Mouse (Mus musculus) embryonic facial prominence, embryonic 13.5 days (tissue): ENCODE data around the gene Smg6. TPM values are rescaled to one million over a fixed set of nuclear protein-coding genes. Genes with fewer than 3 reads are reported as not detected.

ENCODE experiments used
- ATAC-seq: fragments of 200-750 bp; cut with Nextera tagmentation; 2 replicates; pipeline ENCODE4 v1.8.0; 2017; ENCODE audit warnings: low read depth; ENCODE audit not compliant: insufficient number of reproducible peaks, insufficient read depth, low FRiP score, low TSS enrichment
- H3K27ac ChIP-seq: fragments of 300-500 bp; sonication (generic); 2 replicates; pipeline ENCODE4 v1.5.1; 2015; ENCODE audit warnings: moderate library complexity, mild to moderate bottlenecking, inconsistent platforms
- H3K27me3 ChIP-seq: fragments of 300-500 bp; sonication (generic); 2 replicates; pipeline ENCODE4 v1.6.1; 2015; ENCODE audit warnings: mild to moderate bottlenecking, inconsistent platforms
- H3K36me3 ChIP-seq: fragments of 300-500 bp; sonication (generic); 2 replicates; pipeline ENCODE4 v1.6.1; 2015; ENCODE audit warnings: mild to moderate bottlenecking, inconsistent platforms
- H3K4me1 ChIP-seq: fragments of 300-500 bp; sonication (generic); 2 replicates; pipeline ENCODE4 v1.6.1; 2015; ENCODE audit warnings: inconsistent platforms
- H3K4me2 ChIP-seq: fragments of 300-500 bp; sonication (generic); 2 replicates; pipeline ENCODE4 v1.6.1; 2015; ENCODE audit warnings: moderate library complexity, mild to moderate bottlenecking, inconsistent platforms
- H3K4me3 ChIP-seq: fragments of 300-500 bp; sonication (generic); 2 replicates; pipeline ENCODE4 v1.5.1; 2015; ENCODE audit warnings: mild to moderate bottlenecking, inconsistent platforms
- H3K9ac ChIP-seq: fragments of 300-500 bp; sonication (generic); 2 replicates; pipeline ENCODE4 v1.6.1; 2015; ENCODE audit warnings: mild to moderate bottlenecking, inconsistent platforms
- H3K9me3 ChIP-seq: fragments of 300-500 bp; sonication (generic); 2 replicates; pipeline ENCODE4 v1.6.1; 2016; ENCODE audit warnings: inconsistent platforms
- WGBS: fragments of 180-500 bp; shearing (Covaris S2); methylation state at CpG from one replicate; pipeline ENCODE4 v1.1.7; 2015; ENCODE audit warnings: mixed read lengths; 5-methylcytosine and 5-hydroxymethylcytosine counted together
- polyA plus RNA-seq: library from polyadenylated mRNA; unstranded; fragments of >200 nt; fragmentation: Nextera tagmentation; extraction: Ambion mirVana; gene quantifications from 2 replicates; pipeline ENCODE4 v1.2.1, GENCODE M21; 2015

Smg6 gene
- 22.4 and 22.5 TPM in 2 replicates for polyA plus RNA-seq

DNA sequence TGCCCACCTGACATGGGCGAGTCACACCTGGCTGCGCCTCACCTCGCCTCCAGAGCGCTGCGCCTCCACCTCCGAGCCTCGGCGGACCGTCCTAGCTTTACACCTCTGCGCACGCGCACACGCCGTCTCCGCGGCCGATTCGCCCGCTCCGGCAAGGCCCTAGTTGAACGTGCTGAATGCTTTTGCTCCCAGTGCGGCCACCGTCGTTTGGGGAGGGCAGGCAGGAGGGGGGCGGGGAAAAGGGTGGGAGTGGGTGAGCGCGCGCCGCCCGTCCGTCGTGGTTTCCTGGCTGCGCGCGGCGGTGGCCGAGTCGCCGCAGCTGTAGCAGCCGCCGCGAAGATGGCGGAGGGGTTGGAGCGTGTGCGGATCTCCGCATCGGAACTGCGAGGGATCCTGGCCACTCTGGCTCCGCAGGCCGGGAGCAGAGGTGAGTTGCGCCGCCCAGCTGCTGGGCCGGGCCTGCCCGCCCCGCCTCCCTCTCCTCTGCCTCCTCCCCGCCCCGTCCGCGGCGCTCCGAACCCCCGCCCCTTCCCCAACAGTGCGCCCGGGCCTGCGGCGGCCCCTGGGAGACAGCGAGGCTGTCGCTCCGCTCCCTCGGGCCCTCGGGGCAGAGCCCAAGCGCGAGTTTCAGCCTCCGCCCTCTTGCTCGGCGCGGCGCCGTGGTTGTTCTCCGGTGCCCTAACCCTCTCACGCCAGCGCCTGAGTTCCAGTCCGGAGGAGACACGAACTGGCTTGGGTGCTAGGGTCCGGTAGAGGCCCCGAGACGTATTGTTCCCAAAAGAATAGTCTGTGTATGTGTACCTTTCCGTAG lies at the start of gene Smg6, which contains the start of gene Srr:
TSS of gene Smg6 (plus strand) at position 247 of the 811 bp plus-strand sequence.
TSS of gene Srr (minus strand) at position 372 of the 811 bp plus-strand sequence.
- peak within 1 kb of the TSS; percentile 66 for H3K4me2 ChIP-seq
- no peaks in the 10 kb centered on the region for H3K27me3 ChIP-seq
- peaks cover 9% of the 10 kb centered on the region for H3K36me3 ChIP-seq
- peak within 1 kb of the TSS; percentile 94 for H3K9ac ChIP-seq
- no peaks in the 10 kb centered on the region for H3K9me3 ChIP-seq
- H3K4me1 ChIP-seq = peaks cover 16% of the 10 kb centered on the region
- peak within 1 kb of the TSS; percentile 98 for H3K27ac ChIP-seq
- peak within 1 kb of the TSS; percentile 94 for H3K4me3 ChIP-seq
- peak; percentile 94 for ATAC-seq
- under 1% methylated on average over 83 of the region's 88 CpGs for WGBS

DNA sequence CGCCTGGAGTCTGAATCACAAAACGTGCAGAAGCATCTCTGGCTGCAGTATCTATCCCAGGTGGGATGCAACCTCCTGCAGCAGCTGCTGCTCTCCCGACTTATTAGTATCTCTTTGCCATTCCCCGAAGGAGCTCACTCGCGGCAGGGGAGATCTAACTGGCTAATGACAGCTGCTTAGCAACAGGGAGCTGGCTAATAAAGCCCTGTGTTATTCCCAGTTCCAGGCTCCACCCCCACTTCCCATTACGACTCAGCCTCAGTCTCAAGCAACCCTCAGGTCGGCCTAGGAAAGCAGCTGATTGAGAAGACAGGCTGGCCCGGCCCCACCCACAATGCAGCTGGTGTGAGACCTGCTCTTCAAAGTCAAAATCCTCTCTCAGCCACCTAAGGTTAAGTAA lies 48.8 kb upstream of the Smg6 start:
- H3K27me3 ChIP-seq = no peaks in the 10 kb centered on the region
- 1% methylated on average over 9 of the region's 9 CpGs for WGBS
- no peak overlapping the region for H3K27ac ChIP-seq
- H3K4me2 ChIP-seq = peak overlapping the region; percentile 37
- ATAC-seq = no peak
- H3K4me1 ChIP-seq = peaks cover 25% of the 10 kb centered on the region
- peak overlapping the region; percentile 6; the same call in 1 of the 2 replicates for H3K4me3 ChIP-seq
- no peaks in the 10 kb centered on the region for H3K9me3 ChIP-seq
- H3K9ac ChIP-seq = 0 out of 2 replicates have a peak overlapping the region, but pooled peaks have one; percentile 27
- H3K36me3 ChIP-seq = no peaks in the 10 kb centered on the region

DNA sequence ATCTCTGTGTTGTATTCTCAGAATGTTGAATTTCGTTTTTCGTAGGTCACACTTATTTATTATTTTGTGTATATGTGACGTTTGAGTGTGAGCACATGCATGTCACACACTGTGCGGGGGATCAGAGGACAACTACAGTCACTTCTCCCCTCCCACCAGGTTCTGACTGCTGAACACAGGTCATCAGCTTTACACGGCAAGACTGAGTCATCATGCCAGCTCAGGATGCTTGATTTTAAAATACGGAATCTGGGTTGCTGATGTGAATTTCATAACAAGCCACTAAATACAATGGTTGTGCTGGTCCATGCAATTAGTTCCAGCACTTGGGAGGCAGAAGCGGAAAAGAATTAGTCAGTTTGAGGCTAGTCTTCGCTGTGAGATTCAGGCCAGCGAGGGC lies 44.6 kb upstream of the Smg6 start:
- H3K27me3 ChIP-seq = no peaks in the 10 kb centered on the region

DNA sequence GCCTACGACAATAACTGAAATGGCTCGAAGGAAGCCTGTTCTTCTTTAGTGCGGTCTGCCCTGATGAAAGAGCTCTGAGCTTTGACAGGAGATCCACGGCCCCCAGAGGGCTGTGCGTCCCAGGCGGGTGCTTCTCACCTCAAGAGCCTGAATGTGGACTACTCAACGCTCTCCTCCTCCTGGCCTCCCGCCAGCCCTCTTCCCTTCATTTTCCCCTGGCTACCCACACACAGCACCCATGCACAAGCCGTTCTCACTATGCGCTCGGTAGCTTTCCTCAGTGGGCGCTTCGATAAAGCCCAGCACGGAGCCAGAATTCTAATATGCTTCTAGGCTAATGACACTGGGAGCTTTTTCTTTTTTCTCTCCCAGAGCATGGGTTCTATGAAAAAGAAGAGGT lies 43.6 kb upstream of the Smg6 start:
- 0 out of 2 replicates have a peak overlapping the region, but pooled peaks have one; percentile 2 for H3K9ac ChIP-seq

More for the DNA sequence above, 44.6 kb upstream of the Smg6 start:
- Histone ChIP-seq H3K4me2 (no peak overlapping the region), H3K9me3 (no peaks in the 10 kb centered on the region), H3K27ac (peak overlapping the region; percentile 48; the same call in 1 of the 2 replicates), H3K4me3 (no peak overlapping the region), H3K4me1 (peaks cover 17% of the 10 kb centered on the region), H3K9ac (no peak overlapping the region), H3K36me3 (0 out of 2 replicates have a peak, but pooled peaks cover 7% of the 10 kb centered on the region)
- WGBS = 86% methylated on average over 9 of the region's 9 CpGs
- no peak for ATAC-seq

DNA sequence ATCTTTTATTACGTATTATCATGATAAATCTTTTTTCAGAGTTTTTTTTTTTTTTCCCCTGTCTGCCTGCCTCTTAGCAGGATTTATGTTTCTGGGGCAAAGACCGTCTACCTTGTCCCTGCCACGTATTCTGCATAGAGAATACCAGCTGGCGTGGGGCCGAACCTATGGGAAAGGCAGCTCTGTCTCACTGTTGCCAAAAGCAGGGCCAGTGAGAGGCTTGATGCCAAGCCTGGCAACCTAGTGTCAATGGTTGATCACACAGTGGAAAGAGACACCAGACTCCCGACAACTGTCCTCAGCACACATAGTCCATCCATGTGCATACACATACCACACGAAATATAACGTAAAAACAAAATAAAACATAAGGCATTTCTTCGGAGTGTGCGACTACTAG lies 42.5 kb upstream of the Smg6 start:
- ATAC-seq = no peak
- Histone ChIP-seq H3K9ac (no peak overlapping the region), H3K9me3 (no peaks in the 10 kb centered on the region), H3K4me2 (no peak overlapping the region), H3K36me3 (0 out of 2 replicates have a peak, but pooled peaks cover 7% of the 10 kb centered on the region), H3K4me1 (peaks cover 9% of the 10 kb centered on the region; the same call in 1 of the 2 replicates), H3K27ac (no peak overlapping the region), H3K27me3 (no peaks in the 10 kb centered on the region), H3K4me3 (no peak overlapping the region)
- WGBS = 94% methylated on average over 10 of the region's 10 CpGs

More for the DNA sequence above, 43.6 kb upstream of the Smg6 start:
- peaks cover 9% of the 10 kb centered on the region for H3K4me1 ChIP-seq
- no peaks in the 10 kb centered on the region for H3K27me3 ChIP-seq
- peak overlapping the region; percentile 48 for H3K27ac ChIP-seq
- no peak overlapping the region for H3K4me3 ChIP-seq
- no peaks in the 10 kb centered on the region for H3K9me3 ChIP-seq
- no peak for ATAC-seq
- 76% methylated on average over 14 of the region's 14 CpGs for WGBS
- 0 out of 2 replicates have a peak, but pooled peaks cover 7% of the 10 kb centered on the region for H3K36me3 ChIP-seq
- H3K4me2 ChIP-seq = no peak overlapping the region

DNA sequence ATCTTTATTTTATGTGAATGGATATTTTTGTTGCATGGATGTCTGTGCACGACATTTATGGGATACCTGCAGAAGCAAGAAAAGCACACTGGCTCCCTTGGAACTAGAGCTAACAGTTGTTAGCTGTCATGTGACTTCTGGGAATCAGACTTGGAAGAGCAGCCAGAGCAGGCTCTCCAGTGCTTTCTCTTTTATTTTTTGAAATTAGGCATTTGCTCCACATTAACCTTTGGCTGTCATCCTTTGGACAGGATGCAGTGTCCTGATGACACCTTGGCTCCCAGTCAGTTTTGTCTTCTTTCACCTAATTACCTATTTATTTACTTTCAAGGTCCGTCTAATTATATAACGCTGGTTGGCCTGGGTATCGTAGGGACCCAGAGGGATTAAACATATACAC lies 31.0 kb upstream of the Smg6 start:
- Histone ChIP-seq H3K9me3 (no peaks in the 10 kb centered on the region), H3K27me3 (no peaks in the 10 kb centered on the region), H3K4me2 (no peak overlapping the region), H3K27ac (no peak overlapping the region), H3K36me3 (peaks cover 6% of the 10 kb centered on the region), H3K4me3 (no peak overlapping the region), H3K4me1 (peaks cover 15% of the 10 kb centered on the region), H3K9ac (no peak overlapping the region)
- ATAC-seq = no peak
- WGBS = 85% methylated on average over 4 of the region's 4 CpGs

DNA sequence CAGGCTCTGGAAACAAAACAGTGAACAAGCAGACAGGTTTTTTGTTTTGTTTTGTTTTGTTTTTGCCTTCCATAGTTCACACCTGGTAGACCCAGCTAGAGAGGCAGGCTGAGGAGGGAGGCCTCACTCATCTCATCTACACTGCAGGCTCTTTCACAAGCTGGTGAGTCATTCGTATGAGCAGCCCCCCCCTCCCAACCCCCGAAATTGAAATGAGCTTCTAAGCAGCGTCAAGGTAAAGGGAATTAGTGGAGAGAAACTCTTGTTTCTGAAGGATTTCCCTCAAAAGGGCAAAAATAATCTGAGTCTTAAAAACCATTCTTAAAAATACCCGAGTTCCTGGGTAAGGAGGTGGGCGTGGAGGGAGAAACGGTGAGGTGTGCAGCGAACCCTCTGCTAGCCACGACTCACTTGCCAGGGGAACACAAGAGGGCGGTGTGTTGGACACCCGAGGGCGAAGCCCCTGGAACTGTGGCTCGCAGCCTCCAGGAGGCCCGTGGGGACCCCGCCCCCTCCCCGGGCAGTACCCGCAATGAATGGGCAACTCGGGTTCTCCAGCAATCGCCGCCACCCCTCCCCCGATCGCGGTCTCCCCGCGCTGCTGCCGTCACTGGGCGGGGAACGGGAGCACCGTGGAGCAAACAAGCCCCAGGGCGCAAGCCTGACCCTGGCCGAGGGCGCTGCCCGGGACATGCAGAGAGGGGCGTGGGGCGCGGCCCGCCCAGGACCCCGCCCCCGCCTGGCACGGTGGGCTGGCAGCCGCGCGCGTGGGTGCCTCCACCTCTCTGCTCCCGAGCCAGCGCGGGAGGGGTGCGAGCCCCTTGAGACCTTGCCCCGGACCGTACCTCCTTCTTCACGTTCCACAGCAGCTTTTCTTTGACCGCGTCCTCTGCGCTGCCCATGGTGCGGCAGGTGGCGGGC lies 29.4 kb upstream of the Smg6 start:
- peak overlapping the region; percentile 81 for H3K27ac ChIP-seq
- under 1% methylated on average over 54 of the region's 55 CpGs for WGBS
- ATAC-seq = peak; percentile 18; the same call in 1 of the 2 replicates

DNA sequence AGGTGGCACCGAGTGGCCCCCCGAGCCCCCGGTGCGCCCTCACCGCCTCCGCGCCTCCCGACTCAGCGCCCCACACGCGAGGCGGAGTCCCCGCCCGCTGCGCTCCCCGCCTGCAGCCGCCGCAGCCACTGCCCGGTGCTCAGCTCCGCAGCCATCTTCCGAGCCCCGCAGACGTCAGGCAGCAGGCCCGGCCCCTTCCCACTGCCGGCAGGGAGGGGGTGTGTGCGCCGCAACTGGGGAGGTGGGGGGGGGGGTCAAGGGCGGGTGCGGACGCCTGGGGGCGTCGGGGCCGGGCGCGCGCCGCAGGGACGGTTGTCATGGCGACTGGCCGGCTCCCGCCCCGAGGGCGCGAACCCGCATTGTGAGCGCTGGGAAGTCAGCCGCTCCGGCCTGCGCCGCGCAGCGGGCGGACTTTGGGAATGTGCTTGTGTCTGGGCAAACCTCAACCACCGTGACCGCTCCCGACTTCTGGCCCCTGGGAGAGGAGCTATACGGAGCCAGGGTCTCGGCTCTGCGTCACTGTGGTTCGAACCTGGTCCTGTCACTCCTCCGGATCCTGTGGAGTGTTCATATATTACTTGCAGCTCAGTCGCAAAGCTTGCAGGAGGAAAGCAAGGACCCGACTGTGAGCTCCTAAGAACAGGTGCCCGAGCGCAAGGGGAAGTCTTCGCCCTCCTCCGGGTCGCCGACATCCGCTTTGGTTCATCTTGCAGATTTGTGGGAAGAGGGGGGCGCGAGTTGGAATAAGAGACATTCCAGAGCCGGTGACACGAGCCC lies 28.5 kb upstream of the Smg6 start, which contains the start of gene Sgsm2:
TSS of gene Sgsm2 (minus strand) at position 160 of the 777 bp plus-strand sequence.
- Histone ChIP-seq H3K27me3 (no peaks in the 10 kb centered on the region), H3K4me1 (peaks cover 20% of the 10 kb centered on the region), H3K36me3 (peaks cover 28% of the 10 kb centered on the region), H3K4me3 (peak within 1 kb of the TSS; percentile 91), H3K4me2 (peak within 1 kb of the TSS; percentile 98), H3K27ac (peak within 1 kb of the TSS; percentile 81), H3K9me3 (no peaks in the 10 kb centered on the region), H3K9ac (peak within 1 kb of the TSS; percentile 83)
- WGBS = under 1% methylated on average over 74 of the region's 74 CpGs
- ATAC-seq = peak; percentile 59

More for the DNA sequence above, 29.4 kb upstream of the Smg6 start:
- peaks cover 22% of the 10 kb centered on the region for H3K36me3 ChIP-seq
- peak overlapping the region; percentile 91 for H3K4me3 ChIP-seq
- no peaks in the 10 kb centered on the region for H3K9me3 ChIP-seq
- peak overlapping the region; percentile 98 for H3K4me2 ChIP-seq
- H3K4me1 ChIP-seq = peaks cover 20% of the 10 kb centered on the region
- no peaks in the 10 kb centered on the region for H3K27me3 ChIP-seq
- H3K9ac ChIP-seq = peak overlapping the region; percentile 83

DNA sequence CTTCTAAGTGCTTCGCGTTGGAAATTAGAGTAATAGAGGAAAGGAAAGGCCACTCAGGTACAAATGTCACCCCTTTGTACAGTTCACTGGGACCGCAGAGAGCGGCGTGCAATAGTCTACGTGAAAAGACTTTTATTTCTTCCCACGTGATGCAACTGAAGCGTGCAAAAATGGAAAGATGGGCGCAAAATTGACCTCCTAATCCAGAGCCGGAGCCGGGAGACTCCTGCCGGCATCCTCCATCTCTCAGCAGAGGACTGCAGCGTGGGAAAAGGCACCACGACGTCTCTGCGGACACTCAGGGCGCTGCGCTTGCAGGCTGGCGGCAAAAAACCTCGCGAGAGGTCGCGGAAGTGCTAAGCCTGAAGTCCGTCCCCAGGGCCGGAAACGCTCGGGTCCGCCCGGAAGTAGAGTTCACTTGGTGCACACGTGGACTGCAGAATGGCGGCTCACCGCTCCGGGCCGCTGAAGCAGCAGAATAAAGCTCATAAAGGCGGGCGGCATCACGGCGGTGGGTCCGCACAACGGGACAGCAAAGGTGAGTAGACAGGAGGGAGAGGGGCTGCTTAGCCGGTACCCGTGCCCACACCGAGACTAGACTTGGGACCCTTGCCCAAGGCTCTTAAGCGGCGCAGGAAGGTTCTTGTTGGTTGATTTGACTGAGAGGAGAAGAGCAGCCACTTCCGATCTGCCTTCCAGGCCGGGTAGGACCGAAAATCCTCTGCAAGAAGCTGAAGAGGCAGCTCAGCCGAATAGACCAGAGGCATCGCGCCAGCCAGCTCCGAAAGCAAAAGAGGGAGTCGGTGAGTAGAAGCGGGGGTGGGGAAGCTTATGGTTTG lies 27.7 kb upstream of the Smg6 start, which contains the start of gene Tsr1:
TSS of gene Tsr1 (plus strand) at position 394 of the 839 bp plus-strand sequence.
- under 1% methylated on average over 54 of the region's 54 CpGs for WGBS
- Histone ChIP-seq H3K9me3 (no peaks in the 10 kb centered on the region), H3K36me3 (peaks cover 35% of the 10 kb centered on the region), H3K4me2 (peak within 1 kb of the TSS; percentile 98), H3K9ac (peak within 1 kb of the TSS; percentile 83), H3K27me3 (no peaks in the 10 kb centered on the region), H3K27ac (peak within 1 kb of the TSS; percentile 81), H3K4me1 (peaks cover 20% of the 10 kb centered on the region), H3K4me3 (peak within 1 kb of the TSS; percentile 91)
- peak; percentile 84; the same call in 1 of the 2 replicates for ATAC-seq

DNA sequence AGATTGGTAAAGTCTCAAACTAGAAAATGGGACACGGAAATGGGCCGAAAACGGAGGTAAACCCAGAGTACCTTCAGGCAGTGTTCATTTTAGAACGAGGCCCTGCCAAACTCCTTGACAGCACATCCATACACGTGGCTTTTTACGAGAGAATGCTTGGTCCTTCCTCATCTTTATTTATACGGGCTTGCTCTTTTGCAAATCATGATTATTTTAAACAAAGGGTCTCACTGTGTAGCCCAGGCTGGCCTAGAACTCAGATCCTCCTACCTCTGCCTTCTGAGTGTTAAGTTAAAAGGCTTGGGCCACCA lies 27.2 kb upstream of the Smg6 start:
- no peaks in the 10 kb centered on the region for H3K9me3 ChIP-seq
- peaks cover 20% of the 10 kb centered on the region for H3K4me1 ChIP-seq
- no peak for ATAC-seq
- peaks cover 41% of the 10 kb centered on the region for H3K36me3 ChIP-seq
- peak overlapping the region; percentile 81 for H3K27ac ChIP-seq
- no peaks in the 10 kb centered on the region for H3K27me3 ChIP-seq
- WGBS = under 1% methylated on average over 7 of the region's 7 CpGs
- peak overlapping the region; percentile 91 for H3K4me3 ChIP-seq
- H3K9ac ChIP-seq = peak overlapping the region; percentile 83
- peak overlapping the region; percentile 98 for H3K4me2 ChIP-seq
